Mouse (Mus musculus): ENCODE data around the gene Klhdc2. TPM values are rescaled to one million over a fixed set of nuclear protein-coding genes. Genes with fewer than 3 reads are reported as not detected.

Klhdc2 gene
- total RNA-seq, 1 experiment: 40.7 TPM

- H3K36me3 ChIP-seq (ENCODE audit: control insufficient read depth, insufficient read depth, low read length, poor library complexity, severe bottlenecking): no peaks in the 10 kb centered on the region
- no peak for DNase-seq (ENCODE audit: low read depth, low spot score)
- no peak overlapping the region for H3K27ac ChIP-seq (ENCODE audit: insufficient read depth, low read depth, low read length, poor library complexity, severe bottlenecking)
- H3K9me3 ChIP-seq (ENCODE audit: control insufficient read depth, insufficient read depth, low read depth, low read length): no peaks in the 10 kb centered on the region
- H3K4me3 ChIP-seq (ENCODE audit: insufficient read depth in 1 of 2, low read depth in 1 of 2, low read length in 2 of 2, poor library complexity in 1 of 2, severe bottlenecking in 1 of 2): no peak overlapping the region
- H3K4me1 ChIP-seq (ENCODE audit: control insufficient read depth in 2 of 2, insufficient read depth in 2 of 2, low read length in 2 of 2, poor library complexity in 1 of 2): no peaks in the 10 kb centered on the region
- in situ Hi-C loops (cut with MboI; ENCODE audit: low sequenced_read_pairs in 2 of 2, unreplicated experiment in 2 of 2): no loop called here
- TF ChIP-seq HCFC1 (IDR thresholded peaks at IDR 0.05; ENCODE audit: borderline replicate concordance, insufficient read depth, low read length) (no peak), MAFK (IDR thresholded peaks at IDR 0.05; ENCODE audit: insufficient read depth, low read depth, low read length) (no peak), ZC3H11A (IDR thresholded peaks at IDR 0.05; ENCODE audit: borderline replicate concordance, low read depth, low read length) (no peak), CHD2 (IDR thresholded peaks at IDR 0.05; ENCODE audit: low read depth, low read length) (no peak), ZNF384 (IDR thresholded peaks at IDR 0.05; ENCODE audit: low read depth, low read length) (no peak)
- H3K9ac ChIP-seq (ENCODE audit: insufficient read depth, low read depth, low read length, poor library complexity, severe bottlenecking): no peak overlapping the region
Measured at GRCm38 (mm10) chr12:69288699-69289098, 7.8 kb upstream of the Klhdc2 start.

- Histone ChIP-seq H3K9me3 (ENCODE audit: control insufficient read depth, insufficient read depth, low read depth, low read length) (no peaks in the 10 kb centered on the region), H3K27ac (ENCODE audit: insufficient read depth, low read depth, low read length, poor library complexity, severe bottlenecking) (no peak overlapping the region), H3K9ac (ENCODE audit: insufficient read depth, low read depth, low read length, poor library complexity, severe bottlenecking) (no peak overlapping the region), H3K4me3 (ENCODE audit: insufficient read depth in 1 of 2, low read depth in 1 of 2, low read length in 2 of 2, poor library complexity in 1 of 2, severe bottlenecking in 1 of 2) (no peak overlapping the region), H3K4me1 (ENCODE audit: control insufficient read depth in 2 of 2, insufficient read depth in 2 of 2, low read length in 2 of 2, poor library complexity in 1 of 2) (no peaks in the 10 kb centered on the region), H3K36me3 (ENCODE audit: control insufficient read depth, insufficient read depth, low read length, poor library complexity, severe bottlenecking) (no peaks in the 10 kb centered on the region)
- no peak for DNase-seq (ENCODE audit: low read depth, low spot score)
- TF ChIP-seq ZNF384 (IDR thresholded peaks at IDR 0.05; ENCODE audit: low read depth, low read length): no peak
- no peak for TF ChIP-seq MAFK (IDR thresholded peaks at IDR 0.05; ENCODE audit: insufficient read depth, low read depth, low read length)
- TF ChIP-seq CHD2 (IDR thresholded peaks at IDR 0.05; ENCODE audit: low read depth, low read length): no peak
- no peak for TF ChIP-seq ZC3H11A (IDR thresholded peaks at IDR 0.05; ENCODE audit: borderline replicate concordance, low read depth, low read length)
- no peak for TF ChIP-seq HCFC1 (IDR thresholded peaks at IDR 0.05; ENCODE audit: borderline replicate concordance, insufficient read depth, low read length)
- in situ Hi-C loops (cut with MboI; ENCODE audit: low sequenced_read_pairs in 2 of 2, unreplicated experiment in 2 of 2): no loop called here
Measured at GRCm38 (mm10) chr12:69292401-69292800, 4.1 kb upstream of the Klhdc2 start.

DNA sequence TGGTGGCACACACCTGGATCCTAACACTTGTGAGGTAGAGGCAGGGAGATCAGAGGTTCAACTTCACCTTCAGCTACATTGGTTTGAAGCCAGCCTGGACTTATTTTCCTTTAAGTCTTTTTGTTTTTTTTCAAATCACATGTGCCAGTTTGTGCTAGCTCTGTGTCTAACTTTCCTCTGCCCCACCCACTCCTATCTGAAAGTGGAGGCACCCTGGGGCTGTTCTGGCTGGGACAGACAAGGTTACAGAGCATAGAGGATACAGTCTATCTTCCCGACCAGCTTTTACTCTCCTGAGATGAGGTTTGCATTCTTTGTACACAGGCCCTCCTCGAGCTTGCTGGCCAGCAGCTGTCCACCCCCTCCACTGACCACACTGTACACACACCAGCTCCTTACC is 2.7 kb upstream of the Klhdc2 start:
- in situ Hi-C loops (cut with MboI; ENCODE audit: low sequenced_read_pairs in 2 of 2, unreplicated experiment in 2 of 2): no loop called here
- H3K4me1 ChIP-seq (ENCODE audit: control insufficient read depth in 2 of 2, insufficient read depth in 2 of 2, low read length in 2 of 2, poor library complexity in 1 of 2): no peaks in the 10 kb centered on the region; a peak in 1 of 4 replicates
- H3K36me3 ChIP-seq (ENCODE audit: control insufficient read depth, insufficient read depth, low read length, poor library complexity, severe bottlenecking): no peaks in the 10 kb centered on the region
- no peak overlapping the region for H3K4me3 ChIP-seq (ENCODE audit: insufficient read depth in 1 of 2, low read depth in 1 of 2, low read length in 2 of 2, poor library complexity in 1 of 2, severe bottlenecking in 1 of 2)
- no peak overlapping the region for H3K9ac ChIP-seq (ENCODE audit: insufficient read depth, low read depth, low read length, poor library complexity, severe bottlenecking)
- no peaks in the 10 kb centered on the region for H3K9me3 ChIP-seq (ENCODE audit: control insufficient read depth, insufficient read depth, low read depth, low read length)
- no peak for DNase-seq (ENCODE audit: low read depth, low spot score)
- TF ChIP-seq ZC3H11A (IDR thresholded peaks at IDR 0.05; ENCODE audit: borderline replicate concordance, low read depth, low read length) (no peak), MAFK (IDR thresholded peaks at IDR 0.05; ENCODE audit: insufficient read depth, low read depth, low read length) (no peak), HCFC1 (IDR thresholded peaks at IDR 0.05; ENCODE audit: borderline replicate concordance, insufficient read depth, low read length) (no peak), ZNF384 (IDR thresholded peaks at IDR 0.05; ENCODE audit: low read depth, low read length) (no peak), CHD2 (IDR thresholded peaks at IDR 0.05; ENCODE audit: low read depth, low read length) (no peak)
- no peak overlapping the region for H3K27ac ChIP-seq (ENCODE audit: insufficient read depth, low read depth, low read length, poor library complexity, severe bottlenecking)

GRCm38 (mm10) chr12:69294936-69295335 is 1.5 kb upstream of the Klhdc2 start:
- in situ Hi-C loops (cut with MboI; ENCODE audit: low sequenced_read_pairs in 2 of 2, unreplicated experiment in 2 of 2): no loop called here
- H3K9ac ChIP-seq (ENCODE audit: insufficient read depth, low read depth, low read length, poor library complexity, severe bottlenecking): no peak overlapping the region
- H3K4me1 ChIP-seq (ENCODE audit: control insufficient read depth in 2 of 2, insufficient read depth in 2 of 2, low read length in 2 of 2, poor library complexity in 1 of 2): peaks cover 0 to 3% of the 10 kb centered on the region in 2 experiments; a peak in 2 of 4 replicates
- DNase-seq (ENCODE audit: low read depth, low spot score): no peak
- no peak overlapping the region for H3K4me3 ChIP-seq (ENCODE audit: insufficient read depth in 1 of 2, low read depth in 1 of 2, low read length in 2 of 2, poor library complexity in 1 of 2, severe bottlenecking in 1 of 2)
- no peak overlapping the region for H3K27ac ChIP-seq (ENCODE audit: insufficient read depth, low read depth, low read length, poor library complexity, severe bottlenecking)
- no peak for TF ChIP-seq HCFC1 (IDR thresholded peaks at IDR 0.05; ENCODE audit: borderline replicate concordance, insufficient read depth, low read length)
- no peak for TF ChIP-seq ZNF384 (IDR thresholded peaks at IDR 0.05; ENCODE audit: low read depth, low read length)
- no peak for TF ChIP-seq ZC3H11A (IDR thresholded peaks at IDR 0.05; ENCODE audit: borderline replicate concordance, low read depth, low read length)
- no peak for TF ChIP-seq MAFK (IDR thresholded peaks at IDR 0.05; ENCODE audit: insufficient read depth, low read depth, low read length)
- no peak for TF ChIP-seq CHD2 (IDR thresholded peaks at IDR 0.05; ENCODE audit: low read depth, low read length)
- H3K36me3 ChIP-seq (ENCODE audit: control insufficient read depth, insufficient read depth, low read length, poor library complexity, severe bottlenecking): no peaks in the 10 kb centered on the region
- H3K9me3 ChIP-seq (ENCODE audit: control insufficient read depth, insufficient read depth, low read depth, low read length): no peaks in the 10 kb centered on the region

DNA sequence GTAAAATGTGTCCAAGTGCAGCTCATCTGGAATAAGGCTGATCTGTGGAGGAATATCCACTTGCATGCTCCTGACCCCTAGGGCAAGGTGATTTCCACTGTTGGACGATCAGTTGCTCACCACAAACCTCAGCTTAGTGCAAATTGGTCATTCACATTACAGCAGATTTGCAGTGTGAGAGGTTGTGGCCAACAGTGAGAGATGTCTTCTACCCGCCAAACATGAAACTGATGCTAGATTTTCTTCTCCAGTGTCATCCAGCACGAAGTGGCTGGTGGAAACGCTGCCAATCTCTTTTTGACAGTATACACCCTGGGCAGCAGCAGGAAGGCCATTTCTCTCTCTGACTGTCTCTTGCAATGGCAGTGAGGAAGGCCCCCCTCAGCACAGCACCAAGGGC is 830 bp upstream of the Klhdc2 start:
- Histone ChIP-seq H3K4me1 (ENCODE audit: control insufficient read depth in 2 of 2, insufficient read depth in 2 of 2, low read length in 2 of 2, poor library complexity in 1 of 2) (peaks cover 0 to 3% of the 10 kb centered on the region in 2 experiments; a peak in 2 of 4 replicates), H3K4me3 (ENCODE audit: insufficient read depth in 1 of 2, low read depth in 1 of 2, low read length in 2 of 2, poor library complexity in 1 of 2, severe bottlenecking in 1 of 2) (no peak overlapping the region), H3K9ac (ENCODE audit: insufficient read depth, low read depth, low read length, poor library complexity, severe bottlenecking) (no peak overlapping the region), H3K36me3 (ENCODE audit: control insufficient read depth, insufficient read depth, low read length, poor library complexity, severe bottlenecking) (no peaks in the 10 kb centered on the region), H3K27ac (ENCODE audit: insufficient read depth, low read depth, low read length, poor library complexity, severe bottlenecking) (no peak overlapping the region), H3K9me3 (ENCODE audit: control insufficient read depth, insufficient read depth, low read depth, low read length) (no peaks in the 10 kb centered on the region)
- DNase-seq (ENCODE audit: low read depth, low spot score): no peak
- in situ Hi-C loops (cut with MboI; ENCODE audit: low sequenced_read_pairs in 2 of 2, unreplicated experiment in 2 of 2): no loop called here
- no peak for TF ChIP-seq CHD2 (IDR thresholded peaks at IDR 0.05; ENCODE audit: low read depth, low read length)
- TF ChIP-seq ZNF384 (IDR thresholded peaks at IDR 0.05; ENCODE audit: low read depth, low read length): no peak
- no peak for TF ChIP-seq ZC3H11A (IDR thresholded peaks at IDR 0.05; ENCODE audit: borderline replicate concordance, low read depth, low read length)
- no peak for TF ChIP-seq MAFK (IDR thresholded peaks at IDR 0.05; ENCODE audit: insufficient read depth, low read depth, low read length)
- no peak for TF ChIP-seq HCFC1 (IDR thresholded peaks at IDR 0.05; ENCODE audit: borderline replicate concordance, insufficient read depth, low read length)

Data from ES-E14 (cell line).